Mouse (Mus musculus) CD8-positive naive resting alpha-beta T cell, adult 57 days (primary cell): Measurements from ENCODE around the gene Vmn1r202. TPM values are rescaled to one million over a fixed set of nuclear protein-coding genes. Genes with fewer than 3 reads are reported as not detected.

ENCODE experiments used
- total RNA-seq: library from RNA; stranded (reverse); gene quantifications from one replicate; pipeline ENCODE4 v1.2.4, GENCODE M21; 2023

Gene Vmn1r202
- not detected for total RNA-seq

GRCm38 (mm10) chr13:22505281-22505680 is at the start of gene Vmn1r202:
TSS of gene Vmn1r202 (minus strand) at chr13:22505381.

GRCm38 (mm10) chr13:22552898-22553297 is 47.7 kb upstream of the Vmn1r202 start, which contains the start of gene Vmn1r204:
TSS of gene Vmn1r204 (plus strand) at chr13:22553198.

DNA sequence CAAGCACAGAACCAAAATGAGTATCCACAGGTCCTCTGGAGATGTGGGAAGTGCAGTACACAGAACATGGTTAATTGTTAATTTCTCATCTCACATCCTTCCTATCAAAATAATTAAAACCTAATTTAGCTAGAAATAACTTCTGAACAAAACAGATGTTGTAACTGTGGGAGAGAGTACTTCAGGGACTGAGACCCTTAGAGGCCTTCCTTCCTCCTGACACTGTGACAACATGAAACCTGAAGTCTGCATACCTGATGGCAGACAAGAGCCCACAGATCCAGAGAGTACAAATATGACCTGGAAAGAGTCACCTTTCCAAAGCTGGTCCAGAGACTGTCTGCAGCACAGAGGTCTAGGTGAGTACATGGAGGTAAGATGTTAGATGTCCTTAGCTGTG is 12.6 kb upstream of the Vmn1r202 start, which contains the start of gene Vmn1r203:
Vmn1r203 (plus strand) TSS at position 301 of the 400 bp plus-strand sequence.

DNA sequence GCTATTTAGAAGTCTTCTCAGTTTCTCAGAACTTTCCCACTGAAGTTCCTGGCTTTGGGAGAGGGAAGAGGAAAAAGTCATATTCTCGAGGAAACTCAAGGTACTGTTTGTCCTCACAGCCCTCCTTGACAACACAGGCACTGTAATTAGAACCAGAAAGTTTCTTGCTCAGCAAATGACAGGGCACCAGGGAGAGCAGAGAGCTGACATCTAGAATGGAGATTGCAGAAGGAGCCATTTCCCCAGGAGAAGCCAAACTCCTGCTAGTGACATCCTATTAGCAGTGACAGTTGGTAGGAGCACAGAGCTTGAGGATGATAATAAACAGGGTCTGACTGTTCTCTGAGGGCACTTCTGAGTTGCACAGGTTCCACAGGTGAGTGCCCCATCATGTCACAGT is 33.6 kb downstream of the Vmn1r202 start, which contains the start of gene Vmn1r201:
Vmn1r201 (plus strand) TSS at position 301 of the 400 bp plus-strand sequence.

Other genes starting within 250 kb of the Vmn1r202 start
- gene Vmn1r195, start 234.9 kb downstream of the Vmn1r202 start, total RNA-seq, result not detected
- not detected for gene Vmn1r196, start 215.5 kb downstream of the Vmn1r202 start, total RNA-seq
- not detected for gene Vmn1r197, start 180.8 kb downstream of the Vmn1r202 start, total RNA-seq
- not detected for gene Vmn1r198, start 155.0 kb downstream of the Vmn1r202 start, total RNA-seq
- gene Vmn1r199, start 125.6 kb downstream of the Vmn1r202 start, total RNA-seq, result not detected
- not detected for gene Vmn1r200, start 115.0 kb downstream of the Vmn1r202 start, total RNA-seq
- gene Vmn1r201, start 33.5 kb downstream of the Vmn1r202 start, total RNA-seq, result not detected
- not detected for gene Vmn1r203, start 12.7 kb upstream of the Vmn1r202 start, total RNA-seq
- not detected for gene Vmn1r204, start 47.8 kb upstream of the Vmn1r202 start, total RNA-seq
- not detected for gene Vmn1r205, start 87.6 kb upstream of the Vmn1r202 start, total RNA-seq
- not detected for gene Vmn1r206, start 118.9 kb upstream of the Vmn1r202 start, total RNA-seq
- gene Vmn1r207-ps, start 224.2 kb upstream of the Vmn1r202 start, total RNA-seq, result not detected